Mouse (Mus musculus): ENCODE measurements around the gene Itgb3bp.

The Itgb3bp gene

GRCm38 (mm10) chr4:99715783-99716416 is 213.7 kb downstream of the Itgb3bp start:
- DNase-seq = no peak

Data from lung, postnatal 4 days (tissue).